30 mouse cellular contexts compared by ENCODE assay signal in genomic region chr2:180389486-180389885, GRCm38 (mm10). TPM values are rescaled to one million over a fixed set of nuclear protein-coding genes. Genes with fewer than 3 reads are reported as not detected.
DNase-seq lines count a peak whose midpoint lies in the region; ATAC-seq and TF ChIP-seq lines count a peak whose summit lies in the region.
"Had no signal": no experiment of that assay in that cellular context is flagged by ENCODE, and none has a peak within 500 bp of the region (broad histone marks: within the 10 kb centered on the region; RNA-seq: fewer than 3 reads in every experiment).

No protein-coding gene starts in this region.

- no peak for TF ChIP-seq CTCF in gastrocnemius, adult 2 months (IDR thresholded peaks at IDR 0.05)
- no peak for TF ChIP-seq CTCF in stomach, postnatal 0 days (IDR thresholded peaks at IDR 0.05; ENCODE audit: low read depth)

- peaks cover 36% of the 10 kb centered on the region for H3K4me1 ChIP-seq in hindbrain, embryonic 10.5 days (replicated peaks)
- H3K4me1 ChIP-seq in hindbrain, embryonic 14.5 days (replicated peaks; ENCODE audit: control insufficient read depth, insufficient read depth, low read length), result no peaks in the 10 kb centered on the region
- H3K4me1 ChIP-seq in stomach, embryonic 16.5 days (ENCODE audit: control insufficient read depth, insufficient read depth, low read length), result no peaks in the 10 kb centered on the region; the same call in 1 of the 2 replicates
- H3K4me1 ChIP-seq in stomach, postnatal 0 days (replicated peaks; ENCODE audit: control insufficient read depth, insufficient read depth), result no peaks in the 10 kb centered on the region; the same call in 1 of the 2 replicates
- H3K4me1 ChIP-seq: liver, embryonic 13.5 days; megakaryocyte, embryonic 14.5 days had no signal

- peaks cover 66% of the 10 kb centered on the region for H3K27me3 ChIP-seq in hindbrain, embryonic 10.5 days (ENCODE audit: insufficient read depth, poor library complexity, severe bottlenecking)
- H3K27me3 ChIP-seq in hindbrain, embryonic 14.5 days (ENCODE audit: control insufficient read depth, insufficient read depth, low read length), result peaks cover 38% of the 10 kb centered on the region
- H3K27me3 ChIP-seq in stomach, embryonic 16.5 days (ENCODE audit: control insufficient read depth, insufficient read depth, low read length), result peaks cover 19% of the 10 kb centered on the region
- no peaks in the 10 kb centered on the region for H3K27me3 ChIP-seq in stomach, postnatal 0 days (ENCODE audit: control insufficient read depth, insufficient read depth, low read length)

- no peak overlapping the region for H3K4me2 ChIP-seq in hindbrain, embryonic 14.5 days (replicated peaks)
- 0 out of 2 replicates have a peak overlapping the region, but pooled peaks have one; percentile 21 for H3K4me2 ChIP-seq in stomach, embryonic 16.5 days (ENCODE audit: low read depth, low read length)
- H3K4me2 ChIP-seq in stomach, postnatal 0 days (replicated peaks; ENCODE audit: low read depth), result no peak overlapping the region
- H3K4me2 ChIP-seq: embryonic facial prominence, embryonic 15.5 days; liver, embryonic 13.5 days; midbrain, embryonic 15.5 days had no signal

- peak overlapping the region; percentile 92 for H3K4me3 ChIP-seq in gastrocnemius, adult 2 months
- H3K4me3 ChIP-seq in hindbrain, embryonic 10.5 days, result no peak overlapping the region
- H3K4me3 ChIP-seq in hindbrain, embryonic 14.5 days (replicated peaks; ENCODE audit: low read length), result no peak overlapping the region
- H3K4me3 ChIP-seq in stomach, embryonic 16.5 days (replicated peaks; ENCODE audit: low read length), result no peak overlapping the region
- H3K4me3 ChIP-seq in stomach, postnatal 0 days (ENCODE audit: low read depth, low read length), result no peak overlapping the region
- H3K4me3 ChIP-seq: embryonic facial prominence, embryonic 15.5 days; liver, embryonic 13.5 days; megakaryocyte, embryonic 14.5 days; midbrain, embryonic 15.5 days had no signal

- WGBS in hindbrain, embryonic 10.5 days, result 28% methylated on average over 2 of the region's 2 CpGs
- 17% methylated on average over 2 of the region's 2 CpGs for WGBS in hindbrain, embryonic 14.5 days
- 41% methylated on average over 2 of the region's 2 CpGs for WGBS in stomach, embryonic 16.5 days
- 35% methylated on average over 2 of the region's 2 CpGs for WGBS in stomach, postnatal 0 days

- intact Hi-C loops in gastrocnemius, adult 2 months (cut with DNase I), result no loop called here

- ATAC-seq in hindbrain, embryonic 14.5 days (ENCODE audit: low FRiP score), result no peak
- ATAC-seq in stomach, embryonic 16.5 days (ENCODE audit: insufficient read depth, low FRiP score), result no peak
- no peak for ATAC-seq in stomach, postnatal 0 days (ENCODE audit: low FRiP score, low TSS enrichment)
- ATAC-seq: forebrain, embryonic 14.5 days; hindbrain, postnatal 0 days; intestine, embryonic 16.5 days; midbrain, embryonic 15.5 days had no signal

- H3K9me3 ChIP-seq in hindbrain, embryonic 10.5 days, result no peaks in the 10 kb centered on the region
- no peaks in the 10 kb centered on the region for H3K9me3 ChIP-seq in hindbrain, embryonic 14.5 days (ENCODE audit: control insufficient read depth, low read length)
- no peaks in the 10 kb centered on the region for H3K9me3 ChIP-seq in stomach, embryonic 16.5 days (replicated peaks; ENCODE audit: control insufficient read depth, low read length)
- H3K9me3 ChIP-seq in stomach, postnatal 0 days (ENCODE audit: control insufficient read depth, low read length), result no peaks in the 10 kb centered on the region
- H3K9me3 ChIP-seq: embryonic facial prominence, embryonic 15.5 days; liver, embryonic 13.5 days; megakaryocyte, embryonic 14.5 days; midbrain, embryonic 15.5 days had no signal

- peak overlapping the region; percentile 99 for H3K27ac ChIP-seq in gastrocnemius, adult 2 months
- H3K27ac ChIP-seq in hindbrain, embryonic 10.5 days, result 0 out of 2 replicates have a peak overlapping the region, but pooled peaks have one; percentile 5
- H3K27ac ChIP-seq in hindbrain, embryonic 14.5 days, result no peak overlapping the region
- no peak overlapping the region for H3K27ac ChIP-seq in stomach, embryonic 16.5 days (ENCODE audit: low read length)
- H3K27ac ChIP-seq in stomach, postnatal 0 days (replicated peaks), result no peak overlapping the region
- H3K27ac ChIP-seq: embryonic facial prominence, embryonic 15.5 days; hindbrain, postnatal 0 days; liver, embryonic 13.5 days; midbrain, embryonic 15.5 days had no signal

- H3K9ac ChIP-seq in hindbrain, embryonic 14.5 days, result no peak overlapping the region
- H3K9ac ChIP-seq in stomach, embryonic 16.5 days (ENCODE audit: low read length), result no peak overlapping the region
- H3K9ac ChIP-seq in stomach, postnatal 0 days (ENCODE audit: low read length), result no peak overlapping the region
- H3K9ac ChIP-seq: embryonic facial prominence, embryonic 15.5 days; liver, embryonic 13.5 days; midbrain, embryonic 15.5 days had no signal

- no peak for TF ChIP-seq EP300 in stomach, postnatal 0 days (optimal IDR thresholded peaks at IDR 0.05)

- no peaks in the 10 kb centered on the region for H3K36me3 ChIP-seq in hindbrain, embryonic 10.5 days
- no peaks in the 10 kb centered on the region for H3K36me3 ChIP-seq in hindbrain, embryonic 14.5 days (replicated peaks; ENCODE audit: control insufficient read depth, insufficient read depth)
- H3K36me3 ChIP-seq in stomach, embryonic 16.5 days (ENCODE audit: control insufficient read depth, insufficient read depth, low read length), result no peaks in the 10 kb centered on the region
- no peaks in the 10 kb centered on the region for H3K36me3 ChIP-seq in stomach, postnatal 0 days (ENCODE audit: control insufficient read depth, insufficient read depth, low read length)
- H3K36me3 ChIP-seq: embryonic facial prominence, embryonic 15.5 days; liver, embryonic 13.5 days; midbrain, embryonic 15.5 days had no signal

- DNase-seq in gastrocnemius, adult 2 months, result peak; percentile 55
- no peak for DNase-seq in gastrocnemius, adult 8-10 months (ENCODE audit: low spot score in 2 of 2)
- no peak for DNase-seq in hindbrain, embryonic 10.5 days (ENCODE audit: low spot score)
- no peak for DNase-seq in hindbrain, embryonic 14.5 days (ENCODE audit: low spot score)
- DNase-seq in stomach, postnatal 0 days (ENCODE audit: low spot score), result no peak
- DNase-seq in cerebellum, adult 18-20 months, result no peak
- no peak for DNase-seq in left cerebral cortex, adult 9 months (ENCODE audit: low spot score in 2 of 2)
- DNase-seq: adrenal gland, postnatal 14 days; cerebellum, adult 8-10 months; cerebellum, postnatal 36 days; embryo, embryonic 11 days; gastrocnemius, postnatal 14 days; kidney, postnatal 36 days; liver, embryonic 13.5 days; lung, adult 2 months; lung, postnatal 36 days; right cerebral cortex, adult 18-20 months; right cerebral cortex, postnatal 4 days had no signal

RNA-seq across cellular contexts. Expression of gene Gata5, which starts 55.0 kb away (rescaled TPM):
- total RNA-seq in gastrocnemius, adult 2 months (2021), result not detected
- not detected for total RNA-seq in gastrocnemius, adult 8-10 months (2022)
- polyA plus RNA-seq in hindbrain, embryonic 10.5 days (2016; fragmentation: Nextera tagmentation; extraction: Ambion mirVana), result 0.25 TPM in 1 of 2 replicates, not detected in the other
- 0.05 TPM in 1 of 2 replicates, not detected in the other for polyA plus RNA-seq in hindbrain, embryonic 14.5 days (2014; fragmentation: Nextera tagmentation; extraction: Ambion mirVana)
- polyA plus RNA-seq in stomach, embryonic 16.5 days (2015; fragmentation: Nextera tagmentation; extraction: Ambion mirVana), result 5.6 and 6.7 TPM in 2 replicates
- 5.9 and 6.6 TPM in 2 replicates for polyA plus RNA-seq in stomach, postnatal 0 days (2015; fragmentation: Nextera tagmentation; extraction: Ambion mirVana)
- total RNA-seq: gastrocnemius, postnatal 14 days; hindbrain, postnatal 0 days; layer of hippocampus, adult 8-10 months; left cerebral cortex, adult 18-20 months; left cerebral cortex, postnatal 36 days had no signal
- polyA plus RNA-seq: embryonic facial prominence, embryonic 15.5 days; forebrain, embryonic 14.5 days; hindbrain, postnatal 0 days; midbrain, embryonic 15.5 days; neural tube, embryonic 14.5 days; thymus, postnatal 0 days had no signal

Comparison
In these comparisons a context has a peak if more than half of its experiments do, and no peak if none do; other contexts are left out.
1. H3K27ac ChIP-seq: peak in gastrocnemius, adult 2 months (single experiment) and hindbrain, embryonic 10.5 days (single experiment); none in hindbrain, embryonic 14.5 days (single experiment), stomach, embryonic 16.5 days (single experiment) and stomach, postnatal 0 days (single experiment).